Mouse (Mus musculus): ENCODE data around the gene Thap11. TPM values are rescaled to one million over a fixed set of nuclear protein-coding genes. Genes with fewer than 3 reads are reported as not detected.
"Not testable (repeated sequence)": the region's sequence is repeated elsewhere in the genome, so short reads cannot be mapped to it uniquely, and the experiment has no call there.

Thap11 gene
- polyA plus RNA-seq, 1 experiment from 2014 or later: 19.6 TPM

DNA sequence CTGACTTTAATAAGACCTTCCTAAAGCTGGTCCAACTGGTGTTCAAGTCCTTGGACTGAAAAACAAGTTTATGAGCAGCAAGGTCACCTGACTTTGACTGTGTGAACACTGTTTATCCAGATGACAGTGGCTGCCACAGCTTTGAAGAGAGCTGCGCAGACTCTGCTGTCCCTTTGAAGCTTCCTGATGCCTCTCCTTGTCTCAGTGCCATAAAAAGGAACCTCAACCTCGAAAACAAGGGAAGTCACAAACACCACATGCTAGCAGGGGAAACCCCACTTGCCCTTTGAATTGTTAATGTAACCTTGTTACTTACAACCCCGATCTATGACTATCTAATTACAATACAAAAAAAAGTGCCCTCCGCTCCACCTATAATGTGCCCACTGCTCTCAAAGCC, 29.4 kb upstream of the Thap11 start:
- H3K36me3 ChIP-seq (replicated peaks; ENCODE audit: insufficient read depth, low read length): peaks cover 45% of the 10 kb centered on the region

GRCm38 (mm10) chr8:105826379-105826778, 28.6 kb upstream of the Thap11 start:
- peak overlapping the region; percentile 98 for H3K4me3 ChIP-seq (ENCODE audit: low read depth, low read length)
- no peaks in the 10 kb centered on the region for H3K27me3 ChIP-seq (ENCODE audit: insufficient read depth, low read length)
- peaks cover 19% of the 10 kb centered on the region for H3K4me1 ChIP-seq (ENCODE audit: insufficient read depth)
- peak overlapping the region; percentile 80 for H3K4me2 ChIP-seq (ENCODE audit: low read depth, low read length)
- no peaks in the 10 kb centered on the region for H3K9me3 ChIP-seq (ENCODE audit: low read length)
- WGBS (ENCODE audit: insufficient replicate concordance): 2% methylated on average over 4 of the region's 4 CpGs
- peak; percentile 45 for DNase-seq
- H3K27ac ChIP-seq (ENCODE audit: low read depth): peak overlapping the region; percentile 97
- peak overlapping the region; percentile 97 for H3K9ac ChIP-seq (replicated peaks)
- H3K36me3 ChIP-seq (replicated peaks; ENCODE audit: insufficient read depth, low read length): peaks cover 36% of the 10 kb centered on the region
- no peak for ATAC-seq
- TF ChIP-seq EP300 (IDR thresholded peaks at IDR 0.05; ENCODE audit: low read depth) (no peak), CTCF (IDR thresholded peaks at IDR 0.05; ENCODE audit: low read depth) (no peak)

More for the DNA sequence above, 29.4 kb upstream of the Thap11 start:
- Histone ChIP-seq H3K27ac (ENCODE audit: low read depth) (peak overlapping the region; percentile 97), H3K4me1 (ENCODE audit: insufficient read depth) (peaks cover 25% of the 10 kb centered on the region), H3K9ac (replicated peaks) (peak overlapping the region; percentile 97), H3K27me3 (ENCODE audit: insufficient read depth, low read length) (no peaks in the 10 kb centered on the region), H3K4me2 (ENCODE audit: low read depth, low read length) (peak overlapping the region; percentile 80), H3K4me3 (ENCODE audit: low read depth, low read length) (peak overlapping the region; percentile 98), H3K9me3 (ENCODE audit: low read length) (no peaks in the 10 kb centered on the region)
- WGBS (ENCODE audit: insufficient replicate concordance): 59% methylated on average over 4 of the region's 4 CpGs
- no peak for DNase-seq
- ATAC-seq: no peak
- TF ChIP-seq CTCF (IDR thresholded peaks at IDR 0.05; ENCODE audit: low read depth) (no peak), EP300 (IDR thresholded peaks at IDR 0.05; ENCODE audit: low read depth) (no peak)

DNA sequence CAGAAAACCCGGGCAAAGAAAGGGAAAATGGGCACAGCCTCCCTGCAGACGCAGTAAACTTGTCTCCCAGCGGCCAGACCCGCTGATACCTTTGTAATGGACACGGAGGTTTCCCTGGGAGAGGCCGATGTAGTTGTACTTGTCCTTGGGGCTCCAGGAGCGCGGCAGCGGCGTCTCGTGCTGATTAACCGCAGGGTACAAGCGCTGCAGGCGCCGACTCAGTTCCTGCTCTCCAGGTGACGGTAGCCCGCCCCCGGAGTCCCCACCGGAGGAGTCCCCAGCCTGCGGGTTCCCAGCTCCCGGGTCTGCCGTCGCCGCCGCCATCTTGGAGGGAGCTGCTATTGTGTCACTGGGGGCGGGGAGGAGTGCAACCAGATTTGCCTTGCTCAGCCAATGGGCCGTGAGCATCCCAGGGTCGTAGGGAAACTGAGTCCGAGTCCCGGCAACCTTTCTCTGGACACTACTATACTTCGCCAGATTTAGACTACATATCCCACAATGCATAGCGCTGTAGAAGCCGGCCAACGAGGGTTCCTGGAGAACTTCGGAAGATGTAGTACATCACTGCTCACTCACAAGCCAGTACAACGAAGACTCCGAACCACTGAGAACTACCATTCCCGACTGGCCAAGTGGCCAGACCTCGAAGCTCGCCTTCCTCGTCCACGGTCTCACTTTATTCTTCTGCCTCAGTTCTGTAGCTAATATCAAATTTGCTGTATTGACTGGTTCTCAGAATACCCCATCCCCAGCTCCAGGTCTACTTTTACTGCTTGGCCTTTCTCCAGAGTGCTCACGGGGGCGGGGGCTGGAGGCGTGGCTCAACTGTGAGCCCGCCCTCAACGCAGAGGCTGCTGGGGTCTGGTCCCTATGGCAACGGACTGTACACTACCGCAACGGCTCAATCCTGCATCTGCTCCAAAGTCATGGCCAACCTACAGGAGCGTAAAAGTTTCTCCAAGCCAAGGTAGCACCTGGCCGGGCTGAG, 27.8 kb upstream of the Thap11 start, which contains the start of the genes Ranbp10 and Tsnaxip1:
TSS of gene Ranbp10 (minus strand) at position 490 of the 988 bp plus-strand sequence.
TSS of gene Tsnaxip1 (plus strand) at position 871 of the 988 bp plus-strand sequence.
- WGBS (ENCODE audit: insufficient replicate concordance): under 1% methylated on average over 52 of the region's 52 CpGs
- Histone ChIP-seq H3K27me3 (ENCODE audit: insufficient read depth, low read length) (no peaks in the 10 kb centered on the region), H3K4me1 (ENCODE audit: insufficient read depth) (peaks cover 13% of the 10 kb centered on the region)

GRCm38 (mm10) chr8:105833740-105834139, 21.2 kb upstream of the Thap11 start:
- peak; percentile 95 for TF ChIP-seq EP300 (IDR thresholded peaks at IDR 0.05; ENCODE audit: low read depth)
- Histone ChIP-seq H3K9ac (replicated peaks) (peak overlapping the region; percentile 36), H3K4me3 (ENCODE audit: low read depth, low read length) (peak overlapping the region; percentile 29), H3K27ac (ENCODE audit: low read depth) (peak overlapping the region; percentile 68), H3K4me2 (ENCODE audit: low read depth, low read length) (peak overlapping the region; percentile 56)
- H3K9me3 ChIP-seq (ENCODE audit: low read length); H3K27me3 ChIP-seq (ENCODE audit: insufficient read depth, low read length); DNase-seq; H3K36me3 ChIP-seq (replicated peaks; ENCODE audit: insufficient read depth, low read length); ATAC-seq; H3K4me1 ChIP-seq (ENCODE audit: insufficient read depth): not testable (repeated sequence)
- WGBS (ENCODE audit: insufficient replicate concordance): 55% methylated on average over 2 of the region's 2 CpGs

More for the DNA sequence above, 27.8 kb upstream of the Thap11 start, which contains the start of the genes Ranbp10 and Tsnaxip1:
- ATAC-seq (peak; percentile 95), DNase-seq (peak; percentile 95)
- peak within 1 kb of the TSS; percentile 97 for H3K9ac ChIP-seq (replicated peaks)
- no peak for TF ChIP-seq CTCF (IDR thresholded peaks at IDR 0.05; ENCODE audit: low read depth)
- peak; percentile 76 for TF ChIP-seq EP300 (IDR thresholded peaks at IDR 0.05; ENCODE audit: low read depth)
- peak within 1 kb of the TSS; percentile 80 for H3K4me2 ChIP-seq (ENCODE audit: low read depth, low read length)
- H3K9me3 ChIP-seq (ENCODE audit: low read length): no peaks in the 10 kb centered on the region
- peaks cover 30% of the 10 kb centered on the region for H3K36me3 ChIP-seq (replicated peaks; ENCODE audit: insufficient read depth, low read length)
- peak within 1 kb of the TSS; percentile 97 for H3K27ac ChIP-seq (ENCODE audit: low read depth)
- peak within 1 kb of the TSS; percentile 98 for H3K4me3 ChIP-seq (ENCODE audit: low read depth, low read length)

GRCm38 (mm10) chr8:105835318-105835717, 19.6 kb upstream of the Thap11 start:
- no peak overlapping the region for H3K9ac ChIP-seq (replicated peaks)
- H3K4me3 ChIP-seq (ENCODE audit: low read depth, low read length): no peak overlapping the region
- H3K36me3 ChIP-seq (replicated peaks; ENCODE audit: insufficient read depth, low read length): no peaks in the 10 kb centered on the region
- DNase-seq (peak; percentile 87), ATAC-seq (peak; percentile 66)
- TF ChIP-seq CTCF (IDR thresholded peaks at IDR 0.05; ENCODE audit: low read depth) (peak; percentile 89), EP300 (IDR thresholded peaks at IDR 0.05; ENCODE audit: low read depth) (no peak)
- 0 out of 2 replicates have a peak overlapping the region, but pooled peaks have one; percentile 24 for H3K27ac ChIP-seq (ENCODE audit: low read depth)
- peaks cover 6% of the 10 kb centered on the region for H3K4me1 ChIP-seq (ENCODE audit: insufficient read depth)
- H3K27me3 ChIP-seq (ENCODE audit: insufficient read depth, low read length): no peaks in the 10 kb centered on the region
- no peaks in the 10 kb centered on the region for H3K9me3 ChIP-seq (ENCODE audit: low read length)
- WGBS (ENCODE audit: insufficient replicate concordance): 25% methylated on average over 11 of the region's 11 CpGs
- peak overlapping the region; percentile 37 for H3K4me2 ChIP-seq (ENCODE audit: low read depth, low read length)

DNA sequence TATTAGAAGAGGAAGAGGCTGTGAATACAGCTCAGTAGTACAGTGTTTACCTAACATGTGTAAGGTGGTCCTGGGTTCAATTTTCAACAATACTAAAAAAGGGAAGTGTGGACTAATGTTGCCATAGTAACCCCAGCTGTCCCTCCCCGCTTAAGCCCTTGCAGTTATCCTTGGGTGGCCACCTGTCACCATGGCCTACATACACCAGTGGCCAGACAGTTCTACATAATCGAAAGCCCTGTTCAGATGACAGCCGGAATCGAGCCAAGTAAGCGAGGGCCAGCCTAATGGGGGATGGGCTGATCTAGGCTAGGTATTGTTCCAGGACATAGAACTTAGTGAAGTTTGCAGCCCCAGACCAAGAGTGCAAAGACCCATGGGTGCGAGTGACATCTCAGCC, 17.9 kb upstream of the Thap11 start:
- WGBS (ENCODE audit: insufficient replicate concordance): 78% methylated on average over 6 of the region's 6 CpGs
- Histone ChIP-seq H3K9me3 (ENCODE audit: low read length) (no peaks in the 10 kb centered on the region), H3K27me3 (ENCODE audit: insufficient read depth, low read length) (no peaks in the 10 kb centered on the region), H3K9ac (replicated peaks) (no peak overlapping the region), H3K4me1 (ENCODE audit: insufficient read depth) (peaks cover 6% of the 10 kb centered on the region), H3K4me2 (ENCODE audit: low read depth, low read length) (no peak overlapping the region), H3K36me3 (replicated peaks; ENCODE audit: insufficient read depth, low read length) (no peaks in the 10 kb centered on the region), H3K27ac (ENCODE audit: low read depth) (no peak overlapping the region), H3K4me3 (ENCODE audit: low read depth, low read length) (no peak overlapping the region)
- TF ChIP-seq CTCF (IDR thresholded peaks at IDR 0.05; ENCODE audit: low read depth) (no peak), EP300 (IDR thresholded peaks at IDR 0.05; ENCODE audit: low read depth) (no peak)
- no peak for ATAC-seq
- DNase-seq: no peak

All from liver, postnatal 0 days (tissue).